Mouse (Mus musculus): ENCODE results near the gene Cacna1a.
"Not testable (repeated sequence)": the region's sequence is repeated elsewhere in the genome, so short reads cannot be mapped to it uniquely, and the experiment has no call there.

Cacna1a gene

DNA sequence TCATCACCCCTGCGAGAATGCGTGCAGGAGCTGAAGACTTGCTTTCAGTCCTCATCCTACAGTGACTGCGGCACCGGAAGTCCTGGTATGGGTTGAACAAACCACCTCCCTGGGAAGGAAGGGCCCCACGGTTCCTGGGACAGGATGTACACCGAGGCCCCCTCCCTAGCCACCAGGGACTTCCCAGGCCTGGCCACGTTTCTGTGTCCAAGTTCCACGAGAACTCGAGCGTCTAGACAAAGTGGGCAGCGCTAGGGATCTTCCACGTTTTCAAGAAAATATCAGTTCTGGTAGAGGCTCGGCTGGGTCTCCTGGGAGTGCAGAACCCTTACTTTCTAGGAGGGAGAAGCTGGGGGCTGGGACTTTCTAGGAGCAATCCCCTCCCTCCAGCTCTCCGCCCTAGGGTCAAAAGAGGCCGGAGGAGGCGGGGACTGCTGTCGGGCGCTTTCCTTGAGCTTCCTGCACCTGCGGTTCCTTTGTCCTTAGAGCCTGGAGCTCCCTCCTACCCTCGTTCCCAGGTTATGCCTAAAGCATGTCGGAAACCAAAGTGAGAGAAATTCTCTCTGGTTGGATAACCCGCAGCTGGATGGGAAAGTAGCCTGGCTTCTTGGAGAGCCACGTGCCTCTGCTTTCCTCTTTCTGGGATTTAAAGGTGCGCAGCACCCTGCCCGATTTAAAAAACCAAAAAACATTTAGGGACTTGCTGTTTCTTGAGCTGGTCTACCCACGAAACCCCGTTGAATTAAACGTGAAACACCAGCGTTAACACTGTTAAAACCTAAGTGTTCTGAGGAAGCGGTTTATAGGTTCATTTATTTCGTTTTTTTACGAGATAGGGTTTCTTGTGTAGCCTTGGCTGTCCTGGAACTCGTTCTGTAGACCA, 271.9 kb downstream of the Cacna1a start:
- DNase-seq (ENCODE audit: low read depth, low spot score) = no peak

- DNase-seq (ENCODE audit: low read depth, low spot score) = no peak
These were observed 272.7 kb downstream of the Cacna1a start for GRCm38 (mm10) chr8:84660819-84661457.

DNA sequence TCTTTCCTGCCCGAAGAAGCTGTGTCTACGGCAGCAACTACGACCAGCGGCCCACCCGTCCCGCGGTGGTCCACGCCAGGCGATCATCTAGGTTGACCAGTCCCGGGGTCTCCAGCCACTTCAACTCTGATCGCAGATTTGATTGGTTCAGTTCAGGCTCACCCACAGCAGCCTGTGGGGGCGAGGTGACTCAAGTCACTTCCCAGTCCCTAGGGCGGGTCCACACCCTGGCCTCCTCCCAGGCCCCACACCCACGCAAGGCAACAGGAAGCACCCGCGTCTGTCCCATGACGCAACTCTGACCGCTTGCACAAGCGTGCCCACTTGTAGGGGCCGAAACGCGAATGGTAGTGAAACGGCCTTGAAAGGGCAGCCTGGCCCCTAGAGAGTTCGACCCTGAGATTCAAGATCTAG, 273.2 kb downstream of the Cacna1a start:
- DNase-seq (ENCODE audit: low read depth, low spot score) = no peak

GRCm38 (mm10) chr8:84661961-84662571, 273.8 kb downstream of the Cacna1a start:
- DNase-seq (ENCODE audit: low read depth, low spot score) = no peak

- peak; percentile 91 for DNase-seq (ENCODE audit: low read depth, low spot score)
These were observed 274.4 kb downstream of the Cacna1a start, which contains the start of gene Ier2 for GRCm38 (mm10) chr8:84662581-84663065. TSS of gene Ier2 (minus strand) at chr8:84662852.

GRCm38 (mm10) chr8:84663483-84664327, 275.5 kb downstream of the Cacna1a start:
- DNase-seq (ENCODE audit: low read depth, low spot score) = peak; percentile 94

DNA sequence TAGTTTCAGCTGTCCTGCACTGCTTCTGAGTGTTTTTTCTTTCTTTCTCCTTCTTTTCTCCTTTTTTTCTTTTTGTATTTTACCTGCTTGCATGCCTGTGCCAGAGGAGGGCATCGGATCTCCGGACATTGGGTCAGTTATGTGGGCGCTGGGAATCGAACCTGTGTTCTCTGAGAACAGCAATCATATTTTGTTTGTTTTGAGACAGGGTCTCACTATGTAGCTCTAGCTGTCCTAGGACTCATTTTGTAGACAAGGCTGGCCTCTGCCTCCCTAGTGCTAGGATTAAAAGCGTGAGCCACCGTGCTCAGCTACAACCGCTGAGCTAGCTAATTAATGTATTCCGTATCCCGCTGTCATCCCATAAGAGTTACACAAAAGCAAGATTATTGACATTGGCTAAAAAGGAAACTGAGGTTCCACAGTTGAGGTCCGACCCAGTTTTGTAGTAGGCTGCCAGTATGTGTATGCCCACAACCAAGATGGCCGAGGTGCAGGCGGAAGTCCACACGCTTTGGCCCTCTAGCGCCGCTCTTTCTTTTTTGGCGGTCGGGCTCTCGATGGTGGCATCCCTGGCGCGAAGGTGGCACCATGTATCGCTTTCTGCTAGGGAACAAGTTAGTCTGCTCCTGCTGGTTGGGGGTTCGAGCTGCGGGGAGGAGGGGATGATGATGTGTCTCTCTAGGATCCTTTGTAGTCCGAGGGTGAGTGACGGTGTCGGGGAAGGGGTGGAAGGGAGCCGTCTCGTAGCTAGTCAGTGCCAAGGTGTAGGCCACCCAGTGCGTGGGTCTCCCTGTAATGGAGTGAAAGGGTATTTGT, 276.5 kb downstream of the Cacna1a start:
- no peak for DNase-seq (ENCODE audit: low read depth, low spot score)

GRCm38 (mm10) chr8:84665385-84665893, 277.2 kb downstream of the Cacna1a start:
- no peak for DNase-seq (ENCODE audit: low read depth, low spot score)

- no peak for DNase-seq (ENCODE audit: low read depth, low spot score)
These were observed 279.8 kb downstream of the Cacna1a start for GRCm38 (mm10) chr8:84668081-84668480.

- DNase-seq (ENCODE audit: low read depth, low spot score) = no peak
These were observed 280.7 kb downstream of the Cacna1a start for GRCm38 (mm10) chr8:84668731-84669485.

DNA sequence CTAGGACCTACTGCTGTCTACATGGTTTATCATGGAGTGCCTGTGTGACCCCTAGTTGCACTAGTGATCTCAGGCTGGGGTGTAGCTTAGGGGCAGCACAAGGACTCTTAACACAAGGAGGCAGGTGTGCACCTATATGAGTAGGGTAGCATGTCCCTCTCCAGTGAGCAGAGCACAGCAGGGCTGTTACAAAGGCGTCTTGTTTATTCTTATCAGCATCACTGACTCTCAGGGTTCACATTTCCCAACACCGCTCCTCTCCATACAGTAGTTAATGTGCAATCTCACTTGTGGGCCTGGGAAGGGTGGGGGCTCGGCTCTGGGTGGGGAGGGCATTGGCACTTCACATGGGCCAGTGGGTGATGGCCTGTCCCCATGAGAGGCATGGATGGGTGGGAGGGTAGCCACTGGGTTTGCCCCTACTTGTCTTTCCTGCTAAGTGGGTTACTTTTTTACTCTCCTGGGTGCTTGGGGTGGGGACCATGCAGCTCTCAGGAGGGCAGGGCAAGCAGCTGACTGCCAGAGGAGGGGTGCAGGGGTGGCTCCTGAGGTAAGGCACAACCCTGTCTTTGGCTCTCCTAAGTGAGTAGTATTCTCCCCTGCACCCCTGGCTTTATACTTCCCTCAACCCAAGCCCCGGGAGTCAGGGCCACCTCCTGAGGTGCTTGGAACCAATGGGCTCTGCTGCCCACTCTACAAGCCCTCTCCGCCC, 282.2 kb downstream of the Cacna1a start:
- not testable (repeated sequence) for DNase-seq (ENCODE audit: low read depth, low spot score)

- no peak for DNase-seq (ENCODE audit: low read depth, low spot score)
These were observed 289.1 kb downstream of the Cacna1a start for GRCm38 (mm10) chr8:84677305-84677704.

DNA sequence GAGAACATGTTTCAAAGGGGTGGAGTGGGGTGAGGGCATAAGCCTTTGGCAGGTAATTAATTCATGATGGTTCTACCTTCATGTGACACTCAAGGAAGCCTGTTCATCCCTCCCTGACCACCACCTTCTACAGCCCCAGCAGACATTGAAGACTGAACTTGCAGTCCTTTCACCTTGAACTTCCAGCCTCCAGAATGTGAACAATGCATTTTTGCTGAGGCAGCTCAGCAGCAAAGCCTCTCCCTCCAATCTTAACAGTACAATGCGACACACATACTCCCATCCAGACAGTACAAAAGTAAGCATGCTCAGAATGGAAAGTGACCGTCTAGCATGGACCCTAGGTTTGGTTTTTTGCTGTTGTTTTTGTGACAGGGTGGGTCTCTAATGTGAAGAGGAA, 293.2 kb downstream of the Cacna1a start:
- DNase-seq (ENCODE audit: low read depth, low spot score) = no peak

DNA sequence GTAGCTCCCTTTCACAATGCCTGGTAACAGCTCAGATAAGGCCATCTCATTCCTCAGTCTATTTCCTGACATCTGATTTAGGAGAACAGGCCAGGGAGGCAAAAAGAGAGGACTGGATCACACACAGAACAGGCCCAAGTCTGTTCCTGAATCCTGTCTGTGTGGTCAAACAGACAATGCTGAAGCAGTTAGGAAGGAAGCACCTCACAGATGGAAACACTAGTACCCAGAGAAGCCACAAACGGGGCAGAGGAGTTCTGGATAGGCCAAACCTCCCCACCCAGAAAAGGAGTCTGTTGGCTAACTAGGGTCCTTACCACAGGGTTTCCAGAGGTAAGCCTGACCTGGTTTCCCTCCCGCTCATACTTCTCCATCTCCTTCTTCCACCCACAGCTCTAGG, 294.0 kb downstream of the Cacna1a start:
- no peak for DNase-seq (ENCODE audit: low read depth, low spot score)

DNA sequence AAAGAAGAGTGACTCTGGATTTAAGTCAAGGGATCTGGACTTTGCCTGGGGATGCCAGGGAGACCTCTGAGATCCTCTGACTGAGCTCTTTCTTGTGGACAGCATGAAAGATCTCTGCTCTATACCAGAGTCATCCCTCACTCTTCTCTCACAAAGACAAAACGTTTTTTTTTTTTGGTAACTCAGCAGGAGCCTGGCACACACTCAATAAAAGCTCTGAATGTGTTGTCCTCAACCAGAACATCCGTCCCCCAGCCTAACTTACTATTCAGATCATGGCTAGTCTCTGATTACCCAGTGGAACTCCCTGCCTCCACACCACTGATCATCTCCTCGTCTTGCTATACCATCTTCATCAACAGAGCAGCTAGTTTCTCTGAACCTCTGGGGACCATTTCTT, 296.3 kb downstream of the Cacna1a start:
- no peak for DNase-seq (ENCODE audit: low read depth, low spot score)

DNA sequence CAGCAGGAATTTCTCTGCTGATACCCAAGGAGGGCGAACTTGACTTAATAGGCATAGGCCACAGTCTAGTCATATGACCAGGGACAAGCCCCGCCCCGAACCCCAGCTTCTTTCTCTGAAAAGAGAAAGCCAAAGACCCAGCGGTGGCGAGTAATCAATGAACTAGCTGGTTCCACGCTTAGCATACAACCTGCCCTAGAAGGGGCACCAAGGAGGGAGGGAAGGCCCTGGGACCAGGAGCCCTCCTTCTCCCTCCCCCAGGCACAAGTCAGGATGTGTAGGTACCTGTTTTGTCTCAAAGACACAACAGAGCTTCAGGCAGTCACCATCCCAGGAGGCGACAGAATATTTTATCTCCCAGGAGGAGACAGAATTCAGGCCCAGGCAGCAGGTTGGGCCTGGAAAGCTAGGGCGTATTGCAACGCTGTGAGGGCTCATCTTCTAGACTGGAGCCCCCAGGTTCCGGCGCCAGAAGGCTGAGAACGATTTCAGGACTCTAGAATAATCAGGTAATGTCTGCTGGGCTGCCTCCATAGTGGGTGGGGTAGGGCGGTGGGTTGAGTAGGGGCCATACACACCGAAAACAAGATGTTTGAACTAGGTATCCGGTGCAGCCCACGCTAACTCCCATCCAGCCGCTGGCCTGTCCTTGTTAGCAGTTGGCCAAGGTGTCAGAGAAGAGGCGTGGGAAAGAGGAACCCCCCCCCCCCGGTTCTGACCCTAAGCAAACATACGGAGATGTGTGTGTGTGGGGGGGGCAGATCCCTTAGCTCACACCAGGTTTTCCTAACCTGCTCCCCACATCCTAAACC, 298.2 kb downstream of the Cacna1a start, which contains the start of gene Trmt1:
TSS of gene Trmt1 (plus strand) at position 117 of the 812 bp plus-strand sequence.
- DNase-seq (ENCODE audit: low read depth, low spot score) = no peak

GRCm38 (mm10) chr8:84687003-84687704, 298.9 kb downstream of the Cacna1a start:
- DNase-seq (ENCODE audit: low read depth, low spot score) = no peak

All from embryo, embryonic 11.5 days (tissue).